Mouse (Mus musculus): ENCODE measurements around the gene Adamtsl5. TPM values are rescaled to one million over a fixed set of nuclear protein-coding genes. Genes with fewer than 3 reads are reported as not detected.
"Not testable (repeated sequence)": the region's sequence is repeated elsewhere in the genome, so short reads cannot be mapped to it uniquely, and the experiment has no call there.

The Adamtsl5 gene
- polyA plus RNA-seq, 1 experiment from 2014 or later: 0.48 TPM

DNA sequence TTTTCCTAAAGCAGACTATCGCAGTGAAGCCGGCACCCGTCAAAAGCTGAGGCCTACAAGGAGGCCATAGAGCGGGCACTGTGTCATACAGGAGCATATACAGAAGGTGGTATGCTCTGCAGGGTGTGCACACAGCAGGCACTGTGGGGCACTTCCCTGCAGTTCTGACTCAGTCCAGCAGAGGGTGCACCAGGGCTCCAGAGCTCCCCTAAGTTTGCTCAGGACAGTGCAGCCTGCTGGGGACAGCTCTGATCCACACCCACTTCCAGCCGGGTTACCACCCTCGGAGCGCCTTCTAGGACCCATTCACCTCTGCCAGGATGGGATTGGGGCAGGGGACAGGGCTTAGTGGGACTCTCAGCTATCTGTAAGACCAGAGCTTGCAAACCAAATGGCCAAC lies 2.1 kb upstream of the Adamtsl5 start:
- Histone ChIP-seq H3K9me3 (replicated peaks; ENCODE audit: control insufficient read depth, low read length) (no peaks in the 10 kb centered on the region), H3K27ac (ENCODE audit: low read depth, low read length) (no peak overlapping the region), H3K27me3 (replicated peaks; ENCODE audit: control insufficient read depth, insufficient read depth, low read length) (peaks cover 79% of the 10 kb centered on the region), H3K4me2 (ENCODE audit: low read length) (no peak overlapping the region), H3K4me1 (ENCODE audit: control insufficient read depth, insufficient read depth, low read length) (no peaks in the 10 kb centered on the region), H3K9ac (ENCODE audit: low read length) (no peak overlapping the region), H3K36me3 (ENCODE audit: control insufficient read depth, insufficient read depth, low read length) (no peaks in the 10 kb centered on the region), H3K4me3 (ENCODE audit: low read depth, low read length) (no peak overlapping the region)
- 4% methylated on average over 7 of the region's 7 CpGs for WGBS
- ATAC-seq: peak; percentile 83
- peak; percentile 82 for DNase-seq (ENCODE audit: low spot score)

- 16% methylated on average over 26 of the region's 26 CpGs for WGBS
- ATAC-seq (no peak), DNase-seq (ENCODE audit: low spot score) (no peak)
- H3K9me3 ChIP-seq (replicated peaks; ENCODE audit: control insufficient read depth, low read length): no peaks in the 10 kb centered on the region
- H3K4me2 ChIP-seq (ENCODE audit: low read length): no peak overlapping the region
- H3K9ac ChIP-seq (ENCODE audit: low read length): no peak overlapping the region
- no peak overlapping the region for H3K4me3 ChIP-seq (ENCODE audit: low read depth, low read length)
- H3K27me3 ChIP-seq (replicated peaks; ENCODE audit: control insufficient read depth, insufficient read depth, low read length): peaks cover 81% of the 10 kb centered on the region
- H3K36me3 ChIP-seq (ENCODE audit: control insufficient read depth, insufficient read depth, low read length): no peaks in the 10 kb centered on the region
- no peaks in the 10 kb centered on the region for H3K4me1 ChIP-seq (ENCODE audit: control insufficient read depth, insufficient read depth, low read length)
- no peak overlapping the region for H3K27ac ChIP-seq (ENCODE audit: low read depth, low read length)
Measured at GRCm38 (mm10) chr10:80348981-80349380, 769 bp upstream of the Adamtsl5 start.

DNA sequence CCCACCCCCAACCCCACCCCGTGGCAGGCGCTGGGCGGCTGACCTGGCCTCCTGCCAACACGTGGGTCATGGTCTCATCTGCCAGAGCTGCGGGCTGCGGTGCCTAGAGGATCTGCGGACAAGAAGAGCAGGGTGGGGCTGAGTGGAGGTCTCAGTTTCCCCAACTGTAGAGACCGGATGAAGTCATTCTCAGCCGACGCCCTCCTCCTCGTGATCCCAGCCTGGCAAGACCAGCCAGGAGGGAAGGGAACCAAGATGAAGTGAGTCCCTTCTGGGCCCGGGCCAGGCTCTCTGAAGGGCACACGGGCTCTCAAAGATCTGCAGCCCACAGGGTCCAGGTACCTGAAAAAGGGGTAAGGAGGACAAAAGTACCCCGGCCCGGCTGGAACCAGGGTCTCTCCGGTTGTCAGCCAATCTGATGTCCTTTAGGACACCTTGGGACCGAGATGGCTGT lies 671 bp downstream of the Adamtsl5 start:
- no peak overlapping the region for H3K4me3 ChIP-seq (ENCODE audit: low read depth, low read length)
- no peak for ATAC-seq

GRCm38 (mm10) chr10:80345929-80346328 lies 2.3 kb downstream of the Adamtsl5 start:
- not testable (repeated sequence) for H3K27ac ChIP-seq (ENCODE audit: low read depth, low read length); H3K9ac ChIP-seq (ENCODE audit: low read length); H3K4me1 ChIP-seq (ENCODE audit: control insufficient read depth, insufficient read depth, low read length); H3K4me2 ChIP-seq (ENCODE audit: low read length); H3K9me3 ChIP-seq (replicated peaks; ENCODE audit: control insufficient read depth, low read length); ATAC-seq; H3K4me3 ChIP-seq (ENCODE audit: low read depth, low read length); DNase-seq (ENCODE audit: low spot score); H3K36me3 ChIP-seq (ENCODE audit: control insufficient read depth, insufficient read depth, low read length)
- 78% methylated on average over 5 of the region's 6 CpGs for WGBS
- peaks cover 90% of the 10 kb centered on the region for H3K27me3 ChIP-seq (replicated peaks; ENCODE audit: control insufficient read depth, insufficient read depth, low read length)

More for the DNA sequence above, 671 bp downstream of the Adamtsl5 start:
- Histone ChIP-seq H3K27me3 (replicated peaks; ENCODE audit: control insufficient read depth, insufficient read depth, low read length) (peaks cover 85% of the 10 kb centered on the region), H3K4me2 (ENCODE audit: low read length) (no peak overlapping the region), H3K9ac (ENCODE audit: low read length) (no peak overlapping the region), H3K9me3 (replicated peaks; ENCODE audit: control insufficient read depth, low read length) (no peaks in the 10 kb centered on the region), H3K27ac (ENCODE audit: low read depth, low read length) (no peak overlapping the region), H3K4me1 (ENCODE audit: control insufficient read depth, insufficient read depth, low read length) (peaks cover 3% of the 10 kb centered on the region; the same call in 1 of the 2 replicates), H3K36me3 (ENCODE audit: control insufficient read depth, insufficient read depth, low read length) (no peaks in the 10 kb centered on the region)
- WGBS: 13% methylated on average over 17 of the region's 17 CpGs
- DNase-seq (ENCODE audit: low spot score): no peak

DNA sequence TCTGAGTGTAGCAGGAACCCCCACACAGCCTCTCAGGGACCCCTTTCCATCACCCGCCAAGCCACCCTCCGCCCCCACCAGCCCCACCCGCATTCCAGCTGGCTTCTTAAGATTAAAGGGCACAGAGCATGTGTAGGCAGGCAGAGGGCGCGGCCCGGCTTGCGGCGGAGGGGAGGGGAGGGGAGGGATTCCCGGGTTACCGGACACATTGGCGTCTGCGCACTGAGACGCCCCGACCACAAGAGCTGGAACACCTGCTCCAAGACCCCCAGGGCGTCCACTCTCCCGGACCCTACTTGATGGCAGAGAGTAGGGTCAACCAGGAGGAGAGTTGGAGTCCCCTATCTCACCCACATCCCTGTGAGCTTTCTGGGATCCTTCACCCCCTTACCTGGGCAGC lies 3.1 kb downstream of the Adamtsl5 start:
- no peaks in the 10 kb centered on the region for H3K9me3 ChIP-seq (replicated peaks; ENCODE audit: control insufficient read depth, low read length)
- H3K4me2 ChIP-seq (ENCODE audit: low read length): no peak overlapping the region
- WGBS: 1% methylated on average over 14 of the region's 16 CpGs
- H3K4me3 ChIP-seq (ENCODE audit: low read depth, low read length): no peak overlapping the region
- ATAC-seq (no peak), DNase-seq (ENCODE audit: low spot score) (no peak)
- H3K4me1 ChIP-seq (ENCODE audit: control insufficient read depth, insufficient read depth, low read length): peaks cover 3% of the 10 kb centered on the region; the same call in 1 of the 2 replicates
- H3K27me3 ChIP-seq (replicated peaks; ENCODE audit: control insufficient read depth, insufficient read depth, low read length): peaks cover 91% of the 10 kb centered on the region
- no peaks in the 10 kb centered on the region for H3K36me3 ChIP-seq (ENCODE audit: control insufficient read depth, insufficient read depth, low read length)
- no peak overlapping the region for H3K27ac ChIP-seq (ENCODE audit: low read depth, low read length)
- no peak overlapping the region for H3K9ac ChIP-seq (ENCODE audit: low read length)

DNA sequence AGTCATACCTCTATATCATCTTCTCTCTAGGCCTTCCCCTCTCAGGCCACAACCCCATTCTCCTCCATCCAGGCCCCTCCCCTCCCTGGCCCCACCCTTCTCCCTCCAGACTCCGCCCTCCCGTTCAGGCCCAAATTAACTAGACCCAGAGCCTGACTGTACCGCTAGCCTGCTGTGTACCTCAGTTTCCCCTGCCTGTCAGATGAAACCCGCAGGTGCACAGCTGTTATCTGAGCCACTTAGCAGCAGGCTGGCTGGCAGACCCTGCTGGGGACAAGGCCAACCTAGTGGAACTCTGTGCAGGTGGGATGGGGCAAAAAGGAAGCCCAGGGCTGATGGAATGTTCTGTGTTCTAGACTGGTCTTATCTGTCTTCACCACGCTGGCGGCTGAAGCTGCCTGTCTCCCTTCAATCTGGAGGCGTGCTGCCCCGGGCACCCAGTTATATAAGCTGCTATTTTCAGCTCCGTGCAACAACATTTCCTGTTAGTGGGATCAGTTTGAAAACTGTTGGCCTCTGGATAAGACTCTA lies 4.0 kb downstream of the Adamtsl5 start:
- Histone ChIP-seq H3K9me3 (replicated peaks; ENCODE audit: control insufficient read depth, low read length) (no peaks in the 10 kb centered on the region), H3K27ac (ENCODE audit: low read depth, low read length) (no peak overlapping the region), H3K4me1 (ENCODE audit: control insufficient read depth, insufficient read depth, low read length) (peaks cover 3% of the 10 kb centered on the region; the same call in 1 of the 2 replicates), H3K9ac (ENCODE audit: low read length) (no peak overlapping the region), H3K27me3 (replicated peaks; ENCODE audit: control insufficient read depth, insufficient read depth, low read length) (peaks cover 84% of the 10 kb centered on the region), H3K4me2 (ENCODE audit: low read length) (no peak overlapping the region), H3K4me3 (ENCODE audit: low read depth, low read length) (no peak overlapping the region), H3K36me3 (ENCODE audit: control insufficient read depth, insufficient read depth, low read length) (no peaks in the 10 kb centered on the region)
- WGBS: 47% methylated on average over 9 of the region's 9 CpGs
- DNase-seq (ENCODE audit: low spot score): no peak
- ATAC-seq: no peak

DNA sequence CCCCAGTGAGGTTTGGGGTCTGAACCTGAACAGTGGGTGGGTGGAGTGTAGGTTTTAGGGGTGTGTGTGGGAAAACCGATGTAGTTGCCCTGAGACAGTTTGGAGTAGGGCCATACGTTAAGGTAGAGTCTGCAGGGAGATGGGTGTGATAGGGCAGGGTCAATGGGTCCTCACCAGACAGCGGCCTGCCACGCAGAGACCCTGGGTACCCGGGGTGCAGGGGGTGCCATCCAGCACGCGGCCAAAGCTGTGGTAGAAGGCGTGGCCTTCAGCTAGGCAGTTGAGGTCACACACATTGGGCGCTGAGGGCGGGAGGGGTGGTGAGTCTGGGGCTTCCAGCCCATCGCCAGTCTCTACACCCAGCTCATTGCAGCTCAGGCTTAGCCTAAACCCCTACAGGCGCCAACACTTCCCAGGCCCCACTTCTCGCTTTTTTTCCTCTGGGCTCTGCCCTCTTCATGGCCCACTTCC lies 4.8 kb downstream of the Adamtsl5 start:
- peaks cover 76% of the 10 kb centered on the region for H3K27me3 ChIP-seq (replicated peaks; ENCODE audit: control insufficient read depth, insufficient read depth, low read length)
- H3K4me1 ChIP-seq (ENCODE audit: control insufficient read depth, insufficient read depth, low read length): peaks cover 3% of the 10 kb centered on the region; the same call in 1 of the 2 replicates
- H3K9me3 ChIP-seq (replicated peaks; ENCODE audit: control insufficient read depth, low read length): no peaks in the 10 kb centered on the region
- WGBS: 27% methylated on average over 13 of the region's 13 CpGs
- ATAC-seq (no peak; the same call in 1 of the 2 replicates), DNase-seq (ENCODE audit: low spot score) (no peak)
- no peak overlapping the region for H3K9ac ChIP-seq (ENCODE audit: low read length)
- peak overlapping the region; percentile 24 for H3K4me3 ChIP-seq (ENCODE audit: low read depth, low read length)
- no peak overlapping the region for H3K27ac ChIP-seq (ENCODE audit: low read depth, low read length)
- H3K4me2 ChIP-seq (ENCODE audit: low read length): peak overlapping the region; percentile 50
- no peaks in the 10 kb centered on the region for H3K36me3 ChIP-seq (ENCODE audit: control insufficient read depth, insufficient read depth, low read length)

DNA sequence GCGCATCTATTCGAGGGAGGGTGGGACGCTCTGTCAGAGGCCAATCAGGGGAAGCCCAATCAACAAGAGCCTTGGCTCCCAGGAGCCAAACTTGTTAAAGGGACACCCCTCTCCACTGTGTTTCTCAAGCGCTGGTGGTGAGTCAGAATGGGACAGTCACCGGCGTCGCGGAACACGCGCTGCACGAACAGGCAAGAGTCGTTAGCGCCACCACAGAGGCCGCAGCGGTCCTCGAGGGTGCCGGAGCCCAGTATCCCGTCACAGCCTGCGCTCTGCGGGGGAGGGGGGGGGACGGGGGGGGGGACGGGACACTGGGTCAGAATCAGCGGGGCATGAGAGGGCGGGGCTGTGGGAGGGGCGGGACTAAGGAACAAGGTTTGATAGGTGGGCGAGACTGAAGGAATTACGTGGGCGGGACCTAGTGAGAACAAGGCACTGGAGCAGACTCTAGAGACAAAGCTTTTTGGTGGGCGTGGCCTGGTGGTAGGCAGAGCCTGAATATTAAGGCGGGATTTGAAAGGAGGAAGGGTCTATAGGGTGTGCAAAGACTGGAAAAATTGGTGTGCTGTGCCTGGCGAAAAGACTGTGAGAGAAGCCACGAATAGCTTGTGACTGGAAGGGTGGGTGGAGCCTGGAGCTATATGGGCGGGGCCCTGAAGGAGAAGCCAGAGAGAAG lies 5.3 kb downstream of the Adamtsl5 start:
- peak; percentile 67 for ATAC-seq
- H3K27ac ChIP-seq (ENCODE audit: low read depth, low read length): no peak overlapping the region
- peak overlapping the region; percentile 24 for H3K4me3 ChIP-seq (ENCODE audit: low read depth, low read length)
- H3K27me3 ChIP-seq (replicated peaks; ENCODE audit: control insufficient read depth, insufficient read depth, low read length): peaks cover 71% of the 10 kb centered on the region
- H3K9me3 ChIP-seq (replicated peaks; ENCODE audit: control insufficient read depth, low read length): no peaks in the 10 kb centered on the region
- H3K9ac ChIP-seq (ENCODE audit: low read length): 0 out of 2 replicates have a peak overlapping the region, but pooled peaks have one; percentile 29
- H3K4me2 ChIP-seq (ENCODE audit: low read length): peak overlapping the region; percentile 50
- peaks cover 3% of the 10 kb centered on the region; the same call in 1 of the 2 replicates for H3K4me1 ChIP-seq (ENCODE audit: control insufficient read depth, insufficient read depth, low read length)
- WGBS: under 1% methylated on average over 33 of the region's 33 CpGs
- peak; percentile 84 for DNase-seq (ENCODE audit: low spot score)
- no peaks in the 10 kb centered on the region for H3K36me3 ChIP-seq (ENCODE audit: control insufficient read depth, insufficient read depth, low read length)

DNA sequence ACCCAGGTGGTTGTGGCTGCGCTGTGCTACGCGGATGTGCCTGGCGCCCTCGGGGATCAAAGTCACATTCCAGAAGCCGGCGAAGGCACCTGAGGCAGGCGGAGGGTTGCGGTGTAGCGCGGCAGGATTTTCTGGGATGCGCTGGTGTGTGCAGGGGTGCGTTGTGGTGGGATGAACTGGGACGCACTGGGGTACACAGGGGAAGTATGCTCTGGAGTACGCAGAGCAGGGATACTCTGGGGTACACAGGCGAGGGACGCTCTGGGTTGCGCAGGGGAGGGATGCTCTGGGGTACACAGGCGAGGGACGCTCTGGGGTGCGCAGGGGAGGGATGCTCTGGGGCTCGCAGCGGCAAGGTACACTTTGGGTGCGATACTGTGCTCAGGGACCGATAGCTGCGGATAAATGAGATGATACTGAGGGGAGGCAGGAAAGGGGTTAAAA lies 5.9 kb downstream of the Adamtsl5 start:
- peak overlapping the region; percentile 50 for H3K4me2 ChIP-seq (ENCODE audit: low read length)
- H3K27me3 ChIP-seq (replicated peaks; ENCODE audit: control insufficient read depth, insufficient read depth, low read length): peaks cover 65% of the 10 kb centered on the region
- no peak overlapping the region for H3K27ac ChIP-seq (ENCODE audit: low read depth, low read length)
- no peak for DNase-seq (ENCODE audit: low spot score)
- no peak overlapping the region for H3K9ac ChIP-seq (ENCODE audit: low read length)
- H3K4me3 ChIP-seq (ENCODE audit: low read depth, low read length): peak overlapping the region; percentile 24
- WGBS: 2% methylated on average over 26 of the region's 26 CpGs
- H3K36me3 ChIP-seq (ENCODE audit: control insufficient read depth, insufficient read depth, low read length): no peaks in the 10 kb centered on the region
- ATAC-seq: peak; percentile 4; the same call in 1 of the 2 replicates
- H3K9me3 ChIP-seq (replicated peaks; ENCODE audit: control insufficient read depth, low read length): no peaks in the 10 kb centered on the region
- peaks cover 3% of the 10 kb centered on the region; the same call in 1 of the 2 replicates for H3K4me1 ChIP-seq (ENCODE audit: control insufficient read depth, insufficient read depth, low read length)
